Mouse (Mus musculus): ENCODE measurements around the gene D630023F18Rik.

GRCm38 (mm10) chr1:65067842-65068241, 55.2 kb downstream of the D630023F18Rik start:
- TF ChIP-seq CTCF (IDR thresholded peaks at IDR 0.05) (no peak), EP300 (IDR thresholded peaks at IDR 0.05) (no peak)
